Mouse (Mus musculus) kidney, adult 2 months (tissue): ENCODE data around the gene Hoxd1.

Experiments
- CTCF ChIP-seq: fragments of 200-500 bp; conservative IDR thresholded peaks from 2 replicates; pipeline ENCODE4 v1.5.1; 2011; ENCODE audit warnings: low read depth, mild to moderate bottlenecking, control low read depth, low read length, moderate library complexity, mixed read lengths; ENCODE audit not compliant: insufficient read depth, insufficient read length
- POLR2A ChIP-seq: fragments of 200-500 bp; IDR thresholded peaks from one replicate; pipeline ENCODE4 v1.6.1; 2011; ENCODE audit warnings: low read depth, low read length, control low read depth

GRCm38 (mm10) chr2:74741979-74742277, 20.9 kb upstream of the Hoxd1 start:
- TF ChIP-seq CTCF (no peak), POLR2A (no peak)
